Mouse (Mus musculus): Measurements from ENCODE around the gene Tmprss11c. TPM values are rescaled to one million over a fixed set of nuclear protein-coding genes. Genes with fewer than 3 reads are reported as not detected.
"Not testable (repeated sequence)": the region's sequence is repeated elsewhere in the genome, so short reads cannot be mapped to it uniquely, and the experiment has no call there.

The Tmprss11c gene
- not detected for total RNA-seq (2021)
- long read RNA-seq, experiment 1, result 0 reads
- long read RNA-seq, experiment 2, result 0 reads

- no peak for DNase-seq (ENCODE audit: low spot score in 2 of 2)
Measured at GRCm38 (mm10) chr5:86289208-86289607, at the start of gene Tmprss11c. TSS of gene Tmprss11c (minus strand) at chr5:86289308.

DNA sequence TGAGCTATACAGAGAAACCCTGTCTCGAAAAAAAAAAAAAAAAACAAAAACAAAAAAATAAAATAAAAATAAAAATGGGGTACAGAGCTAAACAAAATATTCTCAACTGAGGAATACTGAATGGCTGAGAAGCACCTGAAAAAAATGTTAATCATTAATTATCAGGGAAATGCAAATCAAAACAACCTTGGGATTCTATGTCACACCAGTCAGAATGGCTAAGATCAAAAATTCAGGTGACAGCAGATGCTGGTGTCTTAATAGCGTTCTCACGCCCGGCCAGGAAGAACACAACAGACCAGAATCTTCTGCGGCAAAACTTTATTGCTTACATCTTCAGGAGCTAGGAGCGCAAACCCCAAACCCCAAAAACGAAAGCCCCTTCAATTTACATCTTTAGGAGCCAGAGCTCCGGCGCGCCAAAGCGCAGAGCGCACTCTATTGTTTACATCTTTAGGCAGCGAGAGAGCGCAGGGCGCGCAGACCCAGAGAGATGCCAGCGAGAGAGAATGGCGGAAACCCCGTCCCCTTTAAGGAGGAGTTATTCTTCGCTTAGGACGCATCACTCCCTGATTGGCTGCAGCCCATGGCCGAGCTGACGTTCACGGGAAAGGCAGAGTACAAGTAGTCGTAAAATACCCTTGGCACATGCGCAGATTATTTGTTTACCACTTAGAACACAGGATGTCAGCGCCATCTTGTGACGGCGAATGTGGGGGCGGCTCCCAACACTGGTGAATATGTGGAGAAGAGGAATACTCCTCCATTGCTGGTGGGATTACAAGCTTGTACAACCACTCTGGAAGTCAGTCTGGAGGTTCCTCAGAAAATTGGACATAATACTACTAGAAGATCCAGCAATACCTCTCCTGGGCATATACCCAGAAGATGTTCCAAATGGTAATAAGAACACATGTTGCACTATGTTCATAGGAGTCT, 29.2 kb upstream of the Tmprss11c start:
- DNase-seq (ENCODE audit: low spot score in 2 of 2), result not testable (repeated sequence)

GRCm38 (mm10) chr5:86306116-86306515, 17.0 kb upstream of the Tmprss11c start:
- DNase-seq (ENCODE audit: low spot score in 2 of 2), result peak in 1 of 2 experiments; percentile 3

GRCm38 (mm10) chr5:86303877-86304276, 14.8 kb upstream of the Tmprss11c start:
- no peak for DNase-seq (ENCODE audit: low spot score in 2 of 2)

DNA sequence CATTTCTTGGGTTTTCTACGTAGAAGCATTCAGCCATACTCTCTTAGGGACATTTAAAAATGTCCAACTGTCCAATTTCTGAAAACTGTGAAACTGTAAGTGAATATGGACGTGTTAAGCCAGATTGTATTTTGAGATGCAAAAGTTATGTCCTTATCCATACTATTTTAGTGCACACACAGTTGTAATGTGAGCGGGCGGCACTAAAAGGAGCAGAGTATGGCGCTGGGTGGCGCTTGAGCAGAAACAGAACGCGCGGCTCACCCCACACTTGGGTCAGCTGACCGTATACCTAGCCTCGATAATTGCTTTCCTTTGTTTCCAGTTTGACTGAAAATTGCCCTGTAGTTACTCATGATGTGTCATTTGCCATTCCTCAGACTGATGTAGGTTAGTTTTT, 42.5 kb downstream of the Tmprss11c start:
- DNase-seq (ENCODE audit: low spot score in 2 of 2), result no peak

DNA sequence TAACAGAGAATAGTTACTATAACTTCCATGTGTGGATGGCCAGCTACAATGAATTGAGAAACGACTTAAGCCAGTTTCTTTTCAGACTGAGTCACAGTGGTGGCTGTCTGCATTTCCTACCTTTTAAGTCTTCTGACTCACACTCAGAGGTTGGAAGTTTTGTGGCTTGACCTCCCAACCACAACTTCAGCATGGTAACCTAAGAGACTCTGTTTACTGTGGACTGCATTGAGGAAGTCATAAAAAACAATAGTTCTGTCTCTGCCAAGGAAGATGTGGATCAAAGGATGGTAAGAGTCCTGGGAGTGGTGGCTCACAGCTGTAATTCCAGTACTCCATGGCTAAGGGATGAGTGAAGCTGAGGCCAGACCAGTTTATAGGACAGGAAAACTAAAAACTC, 44.2 kb downstream of the Tmprss11c start:
- no peak for DNase-seq (ENCODE audit: low spot score in 2 of 2)

DNA sequence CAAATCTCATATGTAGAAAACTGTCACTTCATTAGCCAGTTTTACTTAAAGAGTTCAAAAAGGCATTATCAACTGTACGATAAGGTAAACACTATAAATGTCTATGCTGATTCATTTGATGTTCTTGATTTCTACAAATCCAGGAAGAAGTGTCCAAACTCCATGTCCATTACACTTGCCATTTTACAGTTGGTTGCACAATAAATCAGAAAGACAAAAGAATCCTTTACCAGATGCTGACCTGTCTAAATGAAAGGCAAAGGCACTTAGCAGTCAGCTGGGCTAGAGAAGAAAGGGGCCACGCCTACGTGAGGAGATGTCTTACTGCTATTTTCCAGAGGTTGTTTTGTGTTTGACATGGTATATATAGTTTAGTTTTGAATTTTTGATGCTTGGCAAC, 44.8 kb downstream of the Tmprss11c start:
- DNase-seq (ENCODE audit: low spot score in 2 of 2), result no peak

GRCm38 (mm10) chr5:86227156-86227853, 61.8 kb downstream of the Tmprss11c start:
- peak in 1 of 2 experiments; percentile 0 for DNase-seq (ENCODE audit: low spot score in 2 of 2)

DNA sequence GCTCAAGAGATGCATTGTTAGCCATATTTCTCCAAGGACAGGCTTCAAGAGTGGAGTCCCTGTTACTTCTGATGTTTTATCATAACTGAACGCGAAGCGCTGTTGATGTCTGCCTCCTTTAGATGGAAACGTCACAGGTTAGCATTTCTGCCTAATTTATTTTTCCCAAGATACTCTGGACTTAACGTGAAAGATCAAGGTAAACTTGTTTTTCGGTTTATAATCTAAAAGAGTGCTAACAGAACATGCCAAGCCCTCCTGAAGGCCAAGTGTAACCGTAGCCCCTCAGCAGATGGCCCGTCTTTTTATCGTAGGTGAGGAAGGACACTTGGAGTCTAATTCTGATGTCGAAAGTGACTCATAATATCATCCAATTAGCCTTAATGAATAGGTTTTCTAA, 91.3 kb downstream of the Tmprss11c start, which contains the start of gene Gnrhr:
Gene Gnrhr, minus strand, starts transcription at position 101 of the 400 bp plus-strand sequence.
- DNase-seq (ENCODE audit: low spot score in 2 of 2), result no peak

- DNase-seq (ENCODE audit: low spot score in 2 of 2), result peak in 1 of 2 experiments; percentile 70
Measured at GRCm38 (mm10) chr5:86191356-86191755, 97.8 kb downstream of the Tmprss11c start.

DNA sequence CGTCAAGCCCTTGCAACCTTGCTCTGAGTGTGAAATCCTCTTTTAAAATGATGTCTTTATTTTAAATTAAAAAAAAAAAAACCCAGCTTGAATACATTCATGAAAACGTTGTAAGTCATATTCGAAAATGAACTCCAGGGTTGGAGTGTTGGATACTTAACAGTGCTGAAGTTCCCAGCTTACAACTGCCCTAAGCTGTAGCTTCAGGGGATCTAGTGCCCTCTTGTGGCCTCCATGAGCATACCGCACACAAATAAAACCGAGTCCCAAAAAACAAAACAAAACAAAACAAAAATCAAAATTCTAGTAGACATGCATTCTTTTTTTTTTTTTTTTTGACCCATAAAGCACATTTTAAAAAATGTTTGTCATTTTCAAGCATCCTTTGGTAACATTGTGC, 98.3 kb downstream of the Tmprss11c start:
- no peak for DNase-seq (ENCODE audit: low spot score in 2 of 2)

- no peak for DNase-seq (ENCODE audit: low spot score in 2 of 2)
Measured at GRCm38 (mm10) chr5:86190290-86190689, 98.8 kb downstream of the Tmprss11c start.

DNA sequence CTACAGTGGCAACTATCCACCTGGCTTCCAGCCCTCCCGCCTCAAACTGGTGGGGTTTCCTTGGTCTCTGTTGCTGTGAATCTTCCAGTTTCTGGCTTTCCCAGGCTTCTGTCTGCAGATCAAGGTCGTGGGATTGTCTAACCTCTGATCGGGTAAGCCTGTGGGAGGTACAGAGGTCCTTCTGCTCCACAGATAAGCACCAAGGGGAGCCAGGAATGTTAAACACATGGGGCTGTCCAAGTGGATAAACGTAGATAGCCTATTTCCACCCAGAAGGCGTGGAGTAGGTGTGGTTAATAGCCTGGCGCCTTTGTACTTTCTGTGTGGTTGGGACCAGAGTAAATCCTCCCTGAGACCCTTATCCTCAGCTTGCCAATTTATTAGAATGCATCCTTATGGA, 101.7 kb downstream of the Tmprss11c start:
- no peak for DNase-seq (ENCODE audit: low spot score in 2 of 2)

Other genes starting within 250 kb of the Tmprss11c start
- gene Cenpc1, start 223.7 kb downstream of the Tmprss11c start, total RNA-seq (2021), result 10 to 100 TPM; 20.6 to 24.1 TPM
- gene Stap1, start 217.6 kb downstream of the Tmprss11c start, total RNA-seq (2021), result not detected
- 10 to 100 TPM; 15.9 to 19.7 TPM for gene Uba6, start 116.5 kb downstream of the Tmprss11c start, total RNA-seq (2021)
- gene Gnrhr, start 91.4 kb downstream of the Tmprss11c start, total RNA-seq (2021), result not detected
- not detected for gene Tmprss11d, start 84.1 kb upstream of the Tmprss11c start, total RNA-seq (2021)
- not detected for gene Tmprss11a, start 179.7 kb upstream of the Tmprss11c start, total RNA-seq (2021)
- not detected for gene Tmprss11g, start 229.3 kb upstream of the Tmprss11c start, total RNA-seq (2021)